In genomic region chr13:58601201-58601855, GRCm38 (mm10) we compare ENCODE assay signal across 10 mouse cellular contexts. TPM values are rescaled to one million over a fixed set of nuclear protein-coding genes. Genes with fewer than 3 reads are reported as not detected.
A peak's percentile ranks its signal among the peaks of the same experiment; 100 is the strongest.
DNase-seq lines count a peak whose midpoint lies in the region; ATAC-seq lines count a peak whose summit lies in the region.
"Had no signal": no experiment of that assay in that cellular context is flagged by ENCODE, and none has a peak within 500 bp of the region (broad histone marks: within the 10 kb centered on the region; RNA-seq: fewer than 3 reads in every experiment).

No protein-coding gene starts in this region.

- peaks cover 6% of the 10 kb centered on the region for H3K4me1 ChIP-seq in kidney, embryonic 16.5 days (ENCODE audit: insufficient read depth, low read length)
- H3K4me1 ChIP-seq in heart, embryonic 13.5 days = peaks cover 20% of the 10 kb centered on the region

- DNase-seq in kidney, adult 18-20 months = peak; percentile 11
- DNase-seq in adrenal gland, adult 18-20 months (ENCODE audit: low spot score in 2 of 2) = peak; percentile 45 to 46
- DNase-seq in ovary, postnatal 14 days (ENCODE audit: low spot score) = peak; percentile 39
- no peak for DNase-seq in layer of hippocampus, adult 9-11 months
- no peak for DNase-seq in right cerebral cortex, adult 18-20 months
- no peak for DNase-seq in c-Kit-positive CD71-positive TER-119-positive erythroid progenitor cells, embryonic 14.5 days (ENCODE audit: low spot score)
- DNase-seq: cerebellum, adult 8-10 months had no signal

- H3K9ac ChIP-seq in kidney, embryonic 16.5 days (replicated peaks; ENCODE audit: low read length) = no peak overlapping the region
- H3K9ac ChIP-seq in heart, embryonic 13.5 days = no peak overlapping the region
- H3K9ac ChIP-seq: forebrain, embryonic 13.5 days had no signal

- H3K36me3 ChIP-seq in kidney, embryonic 16.5 days (ENCODE audit: insufficient read depth, low read length) = no peaks in the 10 kb centered on the region
- no peaks in the 10 kb centered on the region for H3K36me3 ChIP-seq in heart, embryonic 13.5 days

- H3K27me3 ChIP-seq in kidney, embryonic 16.5 days (ENCODE audit: insufficient read depth, low read length) = no peaks in the 10 kb centered on the region
- no peaks in the 10 kb centered on the region for H3K27me3 ChIP-seq in heart, embryonic 13.5 days (replicated peaks)
- H3K27me3 ChIP-seq: forebrain, embryonic 13.5 days had no signal

- no peak overlapping the region for H3K4me3 ChIP-seq in kidney, embryonic 16.5 days (ENCODE audit: low read length)
- no peak overlapping the region for H3K4me3 ChIP-seq in heart, embryonic 13.5 days
- H3K4me3 ChIP-seq: forebrain, embryonic 13.5 days had no signal

- ATAC-seq in kidney, embryonic 16.5 days (ENCODE audit: low FRiP score, low TSS enrichment) = no peak
- ATAC-seq in heart, embryonic 13.5 days (ENCODE audit: extremely low read depth, insufficient number of reproducible peaks, low FRiP score, low TSS enrichment) = no peak
- ATAC-seq: forebrain, embryonic 13.5 days had no signal

- H3K9me3 ChIP-seq in kidney, embryonic 16.5 days (ENCODE audit: low read length) = no peaks in the 10 kb centered on the region
- no peaks in the 10 kb centered on the region for H3K9me3 ChIP-seq in heart, embryonic 13.5 days
- H3K9me3 ChIP-seq: forebrain, embryonic 13.5 days had no signal

- no peak overlapping the region for H3K27ac ChIP-seq in kidney, embryonic 16.5 days (ENCODE audit: low read length)
- H3K27ac ChIP-seq in heart, embryonic 13.5 days (replicated peaks) = 0 out of 2 replicates have a peak overlapping the region, but pooled peaks have one; percentile 12
- H3K27ac ChIP-seq: forebrain, embryonic 13.5 days had no signal

- WGBS in kidney, embryonic 16.5 days = 39% methylated on average over 10 of the region's 10 CpGs
- 34% methylated on average over 10 of the region's 10 CpGs for WGBS in heart, embryonic 13.5 days

- no peak overlapping the region for H3K4me2 ChIP-seq in kidney, embryonic 16.5 days (replicated peaks; ENCODE audit: low read depth, low read length)
- H3K4me2 ChIP-seq in heart, embryonic 13.5 days = no peak overlapping the region
- H3K4me2 ChIP-seq: forebrain, embryonic 13.5 days had no signal

RNA-seq across cellular contexts. Expression of gene Slc28a3, which starts 9.3 kb away (rescaled TPM):
- 0.08 TPM in 1 of 2 replicates, not detected in the other for polyA plus RNA-seq in kidney, embryonic 16.5 days (2015; fragmentation: Nextera tagmentation; extraction: Ambion mirVana)
- total RNA-seq in adrenal gland, adult 18-20 months (2021) = not detected
- not detected in 2 replicates for polyA plus RNA-seq in heart, embryonic 13.5 days (2015; fragmentation: Nextera tagmentation; extraction: Ambion mirVana)

Comparison
In these comparisons a context has a peak if more than half of its experiments do, and no peak if none do; other contexts are left out.
1. DNase-seq: peak in kidney, adult 18-20 months (single experiment), adrenal gland, adult 18-20 months (2 of 2) and ovary, postnatal 14 days (single experiment); none in layer of hippocampus, adult 9-11 months (single experiment), right cerebral cortex, adult 18-20 months (single experiment) and c-Kit-positive CD71-positive TER-119-positive erythroid progenitor cells, embryonic 14.5 days (single experiment).